In genomic region chr11:102244926-102245449, GRCm38 (mm10) we compare ENCODE assay signal across 8 mouse cellular contexts. TPM values are rescaled to one million over a fixed set of nuclear protein-coding genes. Genes with fewer than 3 reads are reported as not detected.
A peak's percentile ranks its signal among the peaks of the same experiment; 100 is the strongest.
DNase-seq lines count a peak whose midpoint lies in the region; ATAC-seq and TF ChIP-seq lines count a peak whose summit lies in the region.

No protein-coding gene starts in this region.

- no peaks in the 10 kb centered on the region for H3K36me3 ChIP-seq in embryonic facial prominence, embryonic 12.5 days
- H3K36me3 ChIP-seq in heart, embryonic 12.5 days = no peaks in the 10 kb centered on the region
- no peaks in the 10 kb centered on the region for H3K36me3 ChIP-seq in neural tube, embryonic 13.5 days

- H3K4me3 ChIP-seq in embryonic facial prominence, embryonic 12.5 days = peak overlapping the region; percentile 31
- H3K4me3 ChIP-seq in heart, embryonic 12.5 days = peak overlapping the region; percentile 33
- H3K4me3 ChIP-seq in layer of hippocampus, adult 2 months = peak overlapping the region; percentile 52
- peak overlapping the region; percentile 14 for H3K4me3 ChIP-seq in lung, adult 2 months (replicated peaks; ENCODE audit: extremely low read depth, low read depth, low read length)
- H3K4me3 ChIP-seq in neural tube, embryonic 13.5 days = peak overlapping the region; percentile 35

- TF ChIP-seq POLR2A in lung, adult 2 months (IDR thresholded peaks at IDR 0.05; ENCODE audit: borderline replicate concordance, extremely low read depth, low read depth, low read length) = no peak

- H3K4me2 ChIP-seq in embryonic facial prominence, embryonic 12.5 days (replicated peaks) = peak overlapping the region; percentile 71
- H3K4me2 ChIP-seq in heart, embryonic 12.5 days = peak overlapping the region; percentile 67
- H3K4me2 ChIP-seq in neural tube, embryonic 13.5 days = peak overlapping the region; percentile 69

- no peak for TF ChIP-seq CTCF in layer of hippocampus, adult 2 months (conservative IDR thresholded peaks at IDR 0.05)
- no peak for TF ChIP-seq CTCF in lung, adult 2 months (IDR thresholded peaks at IDR 0.05; ENCODE audit: insufficient read depth, low read length)

- 2% methylated on average over 32 of the region's 32 CpGs for WGBS in embryonic facial prominence, embryonic 12.5 days
- 2% methylated on average over 32 of the region's 32 CpGs for WGBS in heart, embryonic 12.5 days
- 1% methylated on average over 32 of the region's 32 CpGs for WGBS in lung, adult 2 months
- WGBS in neural tube, embryonic 13.5 days = 1% methylated on average over 32 of the region's 32 CpGs

- H3K4me1 ChIP-seq in embryonic facial prominence, embryonic 12.5 days = peaks cover 14% of the 10 kb centered on the region
- H3K4me1 ChIP-seq in heart, embryonic 12.5 days (replicated peaks) = peaks cover 28% of the 10 kb centered on the region
- H3K4me1 ChIP-seq in lung, adult 2 months (ENCODE audit: control insufficient read depth, insufficient read depth, low read length) = peaks cover 2% of the 10 kb centered on the region; the same call in 1 of the 2 replicates
- H3K4me1 ChIP-seq in neural tube, embryonic 13.5 days (replicated peaks) = peaks cover 41% of the 10 kb centered on the region

- peak; percentile 76 for ATAC-seq in embryonic facial prominence, embryonic 12.5 days (ENCODE audit: insufficient number of reproducible peaks, insufficient read depth, low FRiP score, low TSS enrichment)
- peak; percentile 64; the same call in 1 of the 2 replicates for ATAC-seq in heart, embryonic 12.5 days (ENCODE audit: insufficient number of reproducible peaks, low FRiP score)
- ATAC-seq in neural tube, embryonic 13.5 days (ENCODE audit: low read depth) = peak; percentile 84

- H3K27me3 ChIP-seq in embryonic facial prominence, embryonic 12.5 days = no peaks in the 10 kb centered on the region
- H3K27me3 ChIP-seq in heart, embryonic 12.5 days (replicated peaks) = no peaks in the 10 kb centered on the region
- no peaks in the 10 kb centered on the region for H3K27me3 ChIP-seq in neural tube, embryonic 13.5 days

- no peaks in the 10 kb centered on the region for H3K9me3 ChIP-seq in embryonic facial prominence, embryonic 12.5 days
- 0 out of 2 replicates have a peak, but pooled peaks cover 3% of the 10 kb centered on the region for H3K9me3 ChIP-seq in heart, embryonic 12.5 days (replicated peaks)
- no peaks in the 10 kb centered on the region for H3K9me3 ChIP-seq in neural tube, embryonic 13.5 days

- peak; percentile 73 for DNase-seq in ES-CJ7 (ENCODE audit: low read depth, low spot score)
- peak; percentile 83 for DNase-seq in adrenal gland, adult 8-10 months
- DNase-seq in layer of hippocampus, adult 2 months (ENCODE audit: low spot score in 2 of 2) = peak; percentile 71 to 87
- peak; percentile 34 for DNase-seq in lung, adult 2 months
- no peak for DNase-seq in c-Kit-positive CD71-positive TER-119-positive erythroid progenitor cells, embryonic 14.5 days (ENCODE audit: low spot score)

- H3K27ac ChIP-seq in embryonic facial prominence, embryonic 12.5 days = peak overlapping the region; percentile 81
- no peak overlapping the region for H3K27ac ChIP-seq in heart, embryonic 12.5 days (ENCODE audit: poor library complexity, severe bottlenecking)
- H3K27ac ChIP-seq in layer of hippocampus, adult 2 months = peak overlapping the region; percentile 61; the same call in 1 of the 2 replicates
- H3K27ac ChIP-seq in neural tube, embryonic 13.5 days (replicated peaks) = peak overlapping the region; percentile 85

- peak overlapping the region; percentile 44 for H3K9ac ChIP-seq in embryonic facial prominence, embryonic 12.5 days
- peak overlapping the region; percentile 43 for H3K9ac ChIP-seq in heart, embryonic 12.5 days
- H3K9ac ChIP-seq in neural tube, embryonic 13.5 days = peak overlapping the region; percentile 60

RNA-seq across cellular contexts. Expression of gene BC030867, which starts 3.7 kb away (rescaled TPM):
- under 1 TPM; 0.41 to 0.83 (median 0.56) TPM for total RNA-seq in adrenal gland, adult 8-10 months (2022)
- polyA plus RNA-seq in embryonic facial prominence, embryonic 12.5 days (2016; fragmentation: Nextera tagmentation; extraction: Ambion mirVana) = 20.6 and 21.7 TPM in 2 replicates
- polyA plus RNA-seq in heart, embryonic 12.5 days (2016; fragmentation: Nextera tagmentation; extraction: Ambion mirVana) = 14.0 and 14.3 TPM in 2 replicates
- total RNA-seq in layer of hippocampus, adult 2 months (2021) = 1 to 10 TPM; 1.0 to 1.1 TPM
- polyA plus RNA-seq in lung, adult 2 months (2012; rRNA removed) = 0.65 and 0.68 TPM in 2 replicates
- 1.9 and 3.7 TPM in 2 replicates for polyA plus RNA-seq in neural tube, embryonic 13.5 days (2015; fragmentation: Nextera tagmentation; extraction: Ambion mirVana)

RNA-seq across cellular contexts. Expression of gene Hdac5, which starts 15.0 kb away (rescaled TPM):
- 100 to 1,000 TPM; 100 to 175 (median 132) TPM for total RNA-seq in adrenal gland, adult 8-10 months (2022)
- polyA plus RNA-seq in embryonic facial prominence, embryonic 12.5 days (2016; fragmentation: Nextera tagmentation; extraction: Ambion mirVana) = 70.0 and 80.0 TPM in 2 replicates
- 92.2 and 95.9 TPM in 2 replicates for polyA plus RNA-seq in heart, embryonic 12.5 days (2016; fragmentation: Nextera tagmentation; extraction: Ambion mirVana)
- 100 to 1,000 TPM; 233 to 243 TPM for total RNA-seq in layer of hippocampus, adult 2 months (2021)
- 140 and 160 TPM in 2 replicates for polyA plus RNA-seq in lung, adult 2 months (2012; rRNA removed)
- polyA plus RNA-seq in neural tube, embryonic 13.5 days (2015; fragmentation: Nextera tagmentation; extraction: Ambion mirVana) = 84.4 and 88.7 TPM in 2 replicates

RNA-seq across cellular contexts. Expression of gene Asb16, which starts 23.6 kb away (rescaled TPM):
- total RNA-seq in adrenal gland, adult 8-10 months (2022) = 1 to 10 TPM in 2 of 4 experiments, under 1 TPM in 2; 0.20 to 1.2 (median 0.78) TPM
- 0.10 and 0.18 TPM in 2 replicates for polyA plus RNA-seq in embryonic facial prominence, embryonic 12.5 days (2016; fragmentation: Nextera tagmentation; extraction: Ambion mirVana)
- polyA plus RNA-seq in heart, embryonic 12.5 days (2016; fragmentation: Nextera tagmentation; extraction: Ambion mirVana) = 0.06 and 0.13 TPM in 2 replicates
- total RNA-seq in layer of hippocampus, adult 2 months (2021) = 1 to 10 TPM; 2.0 TPM
- polyA plus RNA-seq in lung, adult 2 months (2012; rRNA removed) = 0.15 and 1.8 TPM in 2 replicates
- polyA plus RNA-seq in neural tube, embryonic 13.5 days (2015; fragmentation: Nextera tagmentation; extraction: Ambion mirVana) = not detected in 2 replicates

RNA-seq across cellular contexts. Expression of gene Tmub2, which starts 39.7 kb away (rescaled TPM):
- total RNA-seq in adrenal gland, adult 8-10 months (2022) = 10 to 100 TPM; 59.6 to 67.4 (median 63.3) TPM
- polyA plus RNA-seq in embryonic facial prominence, embryonic 12.5 days (2016; fragmentation: Nextera tagmentation; extraction: Ambion mirVana) = 48.9 and 53.6 TPM in 2 replicates
- polyA plus RNA-seq in heart, embryonic 12.5 days (2016; fragmentation: Nextera tagmentation; extraction: Ambion mirVana) = 35.7 and 38.9 TPM in 2 replicates
- 10 to 100 TPM; 61.1 to 67.4 TPM for total RNA-seq in layer of hippocampus, adult 2 months (2021)
- polyA plus RNA-seq in lung, adult 2 months (2012; rRNA removed) = 46.3 and 53.4 TPM in 2 replicates
- polyA plus RNA-seq in neural tube, embryonic 13.5 days (2015; fragmentation: Nextera tagmentation; extraction: Ambion mirVana) = 79.6 and 81.4 TPM in 2 replicates

RNA-seq across cellular contexts. Expression of gene Atxn7l3, which starts 51.4 kb away (rescaled TPM):
- total RNA-seq in adrenal gland, adult 8-10 months (2022) = 10 to 100 TPM; 51.0 to 53.8 (median 52.3) TPM
- polyA plus RNA-seq in embryonic facial prominence, embryonic 12.5 days (2016; fragmentation: Nextera tagmentation; extraction: Ambion mirVana) = 25.0 and 26.1 TPM in 2 replicates
- polyA plus RNA-seq in heart, embryonic 12.5 days (2016; fragmentation: Nextera tagmentation; extraction: Ambion mirVana) = 10.9 and 11.8 TPM in 2 replicates
- 100 to 1,000 TPM; 165 to 169 TPM for total RNA-seq in layer of hippocampus, adult 2 months (2021)
- 33.1 and 38.8 TPM in 2 replicates for polyA plus RNA-seq in lung, adult 2 months (2012; rRNA removed)
- 26.7 and 30.6 TPM in 2 replicates for polyA plus RNA-seq in neural tube, embryonic 13.5 days (2015; fragmentation: Nextera tagmentation; extraction: Ambion mirVana)
